Mouse (Mus musculus): ENCODE data around the gene Fam19a5.

DNA sequence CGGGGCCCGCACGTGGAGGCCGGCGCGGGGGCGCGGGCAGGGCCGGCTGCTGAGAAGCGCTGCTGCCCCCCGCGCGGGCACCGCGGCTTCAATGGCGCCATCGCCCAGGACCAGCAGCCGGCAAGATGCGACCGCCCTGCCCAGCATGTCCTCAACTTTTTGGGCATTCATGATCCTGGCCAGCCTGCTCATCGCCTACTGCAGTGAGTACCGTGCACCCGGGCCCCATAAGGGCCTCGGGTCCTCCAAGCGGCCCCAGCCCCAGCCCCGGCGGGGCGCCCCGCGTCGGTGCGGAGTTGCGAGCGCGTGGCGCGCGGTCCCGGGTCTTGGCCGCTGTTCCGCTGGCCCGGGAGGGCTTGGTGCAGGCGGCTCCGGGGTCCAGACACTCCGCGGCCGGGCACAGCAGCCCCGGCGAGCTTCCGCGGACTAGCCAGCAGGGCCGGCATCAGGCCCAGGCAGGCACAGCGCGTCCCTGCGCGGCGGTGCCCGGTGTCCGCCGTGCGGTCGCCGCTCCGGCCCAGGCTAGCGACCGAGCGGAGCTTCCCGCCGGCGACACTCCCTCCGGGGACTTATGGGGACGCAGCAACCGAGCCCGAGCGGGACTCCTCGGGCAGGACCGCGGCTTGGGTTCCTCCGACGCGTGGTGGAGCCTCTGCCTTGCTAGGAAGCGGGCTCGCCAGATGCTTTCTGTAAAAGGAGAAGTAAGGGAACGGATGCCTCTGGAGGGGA lies 466 bp downstream of the Fam19a5 start:
- TF ChIP-seq POLR2A (IDR thresholded peaks at IDR 0.05; ENCODE audit: control insufficient read depth, low read depth, low read length) (no peak), CTCF (IDR thresholded peaks at IDR 0.05; ENCODE audit: control insufficient read depth, insufficient read depth, insufficient replicate concordance, low read depth, low read length) (no peak)
